Mouse (Mus musculus) stomach, postnatal 0 days (tissue): ENCODE results near the gene Cnksr1. TPM values are rescaled to one million over a fixed set of nuclear protein-coding genes. Genes with fewer than 3 reads are reported as not detected.
"Not testable (repeated sequence)": the region's sequence is repeated elsewhere in the genome, so short reads cannot be mapped to it uniquely, and the experiment has no call there.

ENCODE experiments used
- ATAC-seq: fragments of 200-750 bp; cut with Nextera tagmentation; 2 replicates; pipeline ENCODE4 v1.8.0; 2017; ENCODE audit not compliant: low FRiP score, low TSS enrichment
- DNase-seq: peaks from one replicate; pipeline ENCODE4 v3.0.0-alpha.2; 2016; ENCODE audit warnings: low spot score
- H3K27ac ChIP-seq: fragments of 300-500 bp; sonication (generic); replicated peaks from 2 replicates; pipeline ENCODE4 v1.5.1; 2014; ENCODE audit warnings: mild to moderate bottlenecking, control low read depth
- H3K27me3 ChIP-seq: fragments of 300-500 bp; sonication (generic); 2 replicates; pipeline ENCODE4 v1.6.1; 2014; ENCODE audit warnings: low read length; ENCODE audit not compliant: control insufficient read depth, insufficient read depth
- H3K36me3 ChIP-seq: fragments of 300-500 bp; sonication (generic); 2 replicates; pipeline ENCODE4 v1.6.1; 2014; ENCODE audit warnings: low read length, mixed read lengths; ENCODE audit not compliant: control insufficient read depth, insufficient read depth
- H3K4me1 ChIP-seq: fragments of 300-500 bp; sonication (generic); replicated peaks from 2 replicates; pipeline ENCODE4 v1.6.1; 2014; ENCODE audit warnings: antibody characterized with exemption; ENCODE audit not compliant: control insufficient read depth, insufficient read depth
- H3K4me2 ChIP-seq: fragments of 300-500 bp; sonication (generic); replicated peaks from 2 replicates; pipeline ENCODE4 v1.6.1; 2014; ENCODE audit warnings: low read depth, mild to moderate bottlenecking, control low read depth, moderate library complexity
- H3K4me3 ChIP-seq: fragments of 300-500 bp; sonication (generic); 2 replicates; pipeline ENCODE4 v1.5.1; 2014; ENCODE audit warnings: low read depth, low read length, control low read depth
- H3K9ac ChIP-seq: fragments of 300-500 bp; sonication (generic); 2 replicates; pipeline ENCODE4 v1.6.1; 2014; ENCODE audit warnings: mild to moderate bottlenecking, low read length, control low read depth, mixed read lengths
- H3K9me3 ChIP-seq: fragments of 300-500 bp; sonication (generic); 2 replicates; pipeline ENCODE4 v1.6.1; 2016; ENCODE audit warnings: low read length; ENCODE audit not compliant: control insufficient read depth
- CTCF ChIP-seq: IDR thresholded peaks from 2 replicates; pipeline ENCODE4 v1.5.1; 2016; ENCODE audit warnings: antibody characterized with exemption, low read depth, mild to moderate bottlenecking, moderate library complexity
- EP300 ChIP-seq: optimal IDR thresholded peaks from 2 replicates; pipeline ENCODE3; 2016; ENCODE audit warnings: antibody characterized with exemption
- WGBS: fragments of 180-500 bp; shearing (Covaris S2); extraction: QIAGEN DNeasy Blood & Tissue Kit; methylation state at CpG from one replicate; pipeline ENCODE4 v1.1.7; 2014; 5-methylcytosine and 5-hydroxymethylcytosine counted together
- polyA plus RNA-seq: library from polyadenylated mRNA; unstranded; fragments of >200 nt; fragmentation: Nextera tagmentation; extraction: Ambion mirVana; gene quantifications from 2 replicates; pipeline ENCODE4 v1.2.1, GENCODE M21; 2015

Gene Cnksr1
- polyA plus RNA-seq, 1 experiment from 2014 or later = 9.4 TPM

DNA sequence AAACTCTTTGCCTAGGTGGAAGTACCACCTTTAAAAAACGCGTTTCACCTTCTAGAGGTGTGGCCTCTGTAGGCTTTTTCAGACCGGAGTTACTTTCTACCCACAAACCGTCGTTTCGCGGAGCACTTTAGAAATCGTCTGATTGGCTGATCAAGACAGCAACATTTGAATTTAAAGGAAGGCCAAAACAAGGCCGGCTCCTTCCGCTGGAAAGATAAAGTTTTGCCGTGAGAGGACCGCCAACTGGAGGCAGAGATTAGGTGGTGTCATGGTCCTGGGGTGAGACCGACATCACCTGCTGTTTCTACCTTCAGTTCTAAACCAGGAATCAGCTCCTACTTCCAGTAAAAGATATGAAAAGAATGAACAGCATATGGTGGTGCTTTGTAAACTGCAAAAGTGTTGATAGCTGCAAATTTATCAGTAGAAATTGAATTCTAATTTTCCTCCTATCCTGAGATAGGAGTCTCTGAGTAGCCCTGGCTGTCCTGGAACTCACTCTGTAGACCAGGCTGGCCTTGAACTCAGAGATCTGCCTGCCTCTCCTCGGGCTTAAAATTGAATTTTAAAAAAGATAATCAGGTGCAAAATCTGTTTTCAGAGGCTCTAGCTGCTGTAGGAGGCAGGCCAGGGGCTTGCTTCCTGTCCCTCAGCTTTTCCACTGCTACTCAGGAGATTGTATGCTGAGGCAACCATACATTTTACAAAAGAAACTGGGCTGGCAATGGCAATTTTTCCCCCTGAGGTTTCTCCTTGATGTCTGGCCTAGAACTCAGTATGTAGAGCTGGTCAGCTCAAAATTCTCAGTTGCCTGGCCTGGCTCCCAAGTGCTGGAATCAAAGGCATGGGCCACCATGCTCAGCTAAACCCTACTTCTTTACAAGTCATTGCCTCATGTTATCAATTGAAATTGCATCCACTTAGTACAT, 35.5 kb upstream of the Cnksr1 start:
- no peak overlapping the region for H3K27ac ChIP-seq
- H3K9ac ChIP-seq = no peak overlapping the region
- no peak for ATAC-seq

DNA sequence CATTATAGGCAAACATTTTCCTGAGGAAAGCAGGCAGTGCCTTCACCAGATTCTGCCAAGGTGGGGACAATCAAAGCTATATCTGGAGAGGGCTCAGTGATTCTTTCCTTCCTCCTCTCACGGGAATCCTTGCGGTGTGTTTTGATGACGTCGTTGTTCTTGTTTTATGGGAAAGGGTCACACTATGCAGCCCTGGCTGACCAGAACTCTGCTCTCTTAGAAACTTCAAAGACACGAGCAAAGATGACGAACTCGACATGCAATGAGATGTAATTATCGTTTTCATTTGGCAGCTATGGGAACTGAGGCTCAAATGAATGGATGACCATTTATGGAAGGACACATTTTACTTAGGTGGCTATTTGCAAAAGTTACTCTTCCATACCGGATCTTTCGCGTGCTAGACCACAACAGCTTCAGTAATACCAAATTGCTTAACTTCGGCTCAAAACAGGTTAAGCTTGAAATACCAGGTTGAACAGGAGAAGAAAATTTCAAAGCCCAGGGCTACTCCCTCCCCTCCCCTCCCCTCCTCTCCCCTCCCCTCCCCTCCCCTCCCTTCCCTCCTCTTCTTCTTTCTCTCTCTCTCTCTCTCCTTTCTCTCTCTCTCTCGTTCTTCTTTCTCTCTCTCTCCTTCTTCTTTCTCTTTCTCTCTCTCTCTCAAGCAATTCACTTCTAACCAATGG, 34.7 kb upstream of the Cnksr1 start:
- WGBS = 15% methylated on average over 12 of the region's 13 CpGs
- no peak overlapping the region for H3K27ac ChIP-seq
- no peaks in the 10 kb centered on the region for H3K27me3 ChIP-seq
- DNase-seq (no peak), ATAC-seq (0 out of 2 replicates have a peak, but pooled peaks have one; percentile 47)
- H3K9me3 ChIP-seq = no peaks in the 10 kb centered on the region
- H3K9ac ChIP-seq = peak overlapping the region; percentile 14; the same call in 1 of the 2 replicates
- no peaks in the 10 kb centered on the region for H3K4me1 ChIP-seq
- TF ChIP-seq EP300 (no peak), CTCF (no peak)
- H3K36me3 ChIP-seq = 0 out of 2 replicates have a peak, but pooled peaks cover 7% of the 10 kb centered on the region
- H3K4me2 ChIP-seq = peak overlapping the region; percentile 34
- 0 out of 2 replicates have a peak overlapping the region, but pooled peaks have one; percentile 3 for H3K4me3 ChIP-seq

More for the DNA sequence above, 35.5 kb upstream of the Cnksr1 start:
- Histone ChIP-seq H3K4me3 (no peak overlapping the region), H3K4me1 (no peaks in the 10 kb centered on the region), H3K27me3 (no peaks in the 10 kb centered on the region), H3K36me3 (peaks cover 8% of the 10 kb centered on the region; the same call in 1 of the 2 replicates), H3K9me3 (no peaks in the 10 kb centered on the region), H3K4me2 (peak overlapping the region; percentile 34)
- DNase-seq = peak; percentile 41
- WGBS = 5% methylated on average over 14 of the region's 14 CpGs
- TF ChIP-seq CTCF = no peak
- no peak for TF ChIP-seq EP300

DNA sequence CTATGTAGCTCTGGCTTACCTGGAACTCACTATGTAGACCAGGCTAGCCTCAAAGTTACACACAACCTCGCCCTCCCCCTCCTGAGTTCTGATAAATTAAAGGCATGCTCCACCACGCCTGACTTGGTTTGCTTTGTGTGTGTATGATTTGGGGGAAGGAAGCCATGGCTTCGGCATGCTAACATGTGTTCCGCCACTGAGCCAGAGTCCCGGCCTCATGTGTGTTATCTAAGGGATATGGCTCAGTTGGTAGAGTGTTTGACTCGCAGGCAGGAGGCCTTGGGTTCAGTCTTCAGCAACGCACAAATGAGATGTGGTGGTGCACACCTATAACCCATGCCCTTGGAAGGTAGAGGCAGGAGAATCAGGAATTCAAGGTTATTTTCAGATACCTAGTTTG, 33.8 kb upstream of the Cnksr1 start:
- Histone ChIP-seq H3K4me1 (no peaks in the 10 kb centered on the region), H3K9me3 (no peaks in the 10 kb centered on the region), H3K9ac (no peak overlapping the region), H3K27ac (no peak overlapping the region), H3K4me2 (no peak overlapping the region), H3K36me3 (0 out of 2 replicates have a peak, but pooled peaks cover 4% of the 10 kb centered on the region), H3K4me3 (no peak overlapping the region), H3K27me3 (no peaks in the 10 kb centered on the region)
- DNase-seq = no peak
- ATAC-seq = no peak
- 82% methylated on average over 7 of the region's 7 CpGs for WGBS
- no peak for TF ChIP-seq EP300
- no peak for TF ChIP-seq CTCF

DNA sequence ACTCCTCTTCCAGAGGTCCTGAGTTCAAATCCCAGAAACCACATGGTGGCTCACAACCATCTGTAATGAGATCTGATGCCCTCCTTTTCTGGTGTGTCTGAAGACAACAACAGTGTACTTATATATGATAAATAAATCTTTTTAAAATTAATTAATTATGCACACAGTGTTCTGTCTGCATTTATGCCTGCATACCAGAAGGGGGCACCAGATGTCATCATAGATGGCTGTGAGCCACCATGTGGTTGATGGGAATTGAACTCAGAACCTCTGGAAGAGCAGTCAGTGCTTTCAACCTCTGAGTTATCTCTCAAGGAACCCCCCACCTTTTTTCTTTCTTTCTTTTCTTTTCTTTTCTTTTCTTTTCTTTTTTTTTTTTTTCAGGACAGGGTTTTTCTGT, 31.4 kb upstream of the Cnksr1 start:
- not testable (repeated sequence) for H3K27me3 ChIP-seq, ATAC-seq, H3K27ac ChIP-seq, H3K4me3 ChIP-seq, H3K9me3 ChIP-seq, H3K9ac ChIP-seq, DNase-seq, H3K4me1 ChIP-seq, H3K36me3 ChIP-seq, H3K4me2 ChIP-seq
- peak; percentile 59 for TF ChIP-seq CTCF

DNA sequence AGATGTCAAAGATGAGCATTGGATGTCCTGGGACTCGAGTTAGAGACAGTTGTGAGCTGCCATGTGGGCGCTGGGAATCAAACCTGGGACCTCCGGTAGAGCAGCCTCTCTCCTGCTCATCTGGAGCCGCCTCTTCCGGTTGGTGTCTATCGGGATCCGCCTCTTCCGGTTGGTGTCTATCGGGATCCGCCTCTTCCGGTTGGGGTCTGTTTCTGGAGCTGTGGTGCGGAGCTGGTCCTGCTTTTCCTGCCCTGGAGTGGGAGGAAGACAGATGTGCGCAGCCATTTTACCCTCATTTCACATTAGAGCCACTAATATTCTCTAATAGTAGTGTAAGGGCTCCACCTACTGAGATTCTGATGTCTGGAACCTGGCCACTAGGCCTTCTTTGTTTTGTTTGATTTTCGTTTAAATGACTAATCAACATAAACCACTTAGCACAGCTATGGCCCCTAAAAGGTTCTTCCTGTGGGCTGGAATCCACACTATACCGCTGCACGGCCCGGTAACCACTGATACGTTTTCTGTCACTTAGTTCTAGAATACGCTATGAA, 30.0 kb upstream of the Cnksr1 start:
- no peak overlapping the region for H3K4me3 ChIP-seq
- 77% methylated on average over 19 of the region's 19 CpGs for WGBS
- no peak for DNase-seq

More for the DNA sequence above, 30.0 kb upstream of the Cnksr1 start:
- Histone ChIP-seq H3K4me1 (no peaks in the 10 kb centered on the region), H3K27ac (no peak overlapping the region), H3K27me3 (no peaks in the 10 kb centered on the region), H3K9ac (no peak overlapping the region), H3K36me3 (no peaks in the 10 kb centered on the region), H3K4me2 (no peak overlapping the region), H3K9me3 (no peaks in the 10 kb centered on the region)
- TF ChIP-seq CTCF = peak; percentile 40
- TF ChIP-seq EP300 = no peak
- ATAC-seq = no peak
